Mouse (Mus musculus) kidney, postnatal 4 days (tissue): Measurements from ENCODE around the gene Ccdc83.
A peak's percentile ranks its signal among the peaks of the same experiment; 100 is the strongest.

Experiments used
- DNase-seq, 2 experiments: peaks; one replicate each; pipeline ENCODE4 v3.0.0; 2021; ENCODE audit warnings: mixed read lengths in 2 of 2

Ccdc83 gene

DNA sequence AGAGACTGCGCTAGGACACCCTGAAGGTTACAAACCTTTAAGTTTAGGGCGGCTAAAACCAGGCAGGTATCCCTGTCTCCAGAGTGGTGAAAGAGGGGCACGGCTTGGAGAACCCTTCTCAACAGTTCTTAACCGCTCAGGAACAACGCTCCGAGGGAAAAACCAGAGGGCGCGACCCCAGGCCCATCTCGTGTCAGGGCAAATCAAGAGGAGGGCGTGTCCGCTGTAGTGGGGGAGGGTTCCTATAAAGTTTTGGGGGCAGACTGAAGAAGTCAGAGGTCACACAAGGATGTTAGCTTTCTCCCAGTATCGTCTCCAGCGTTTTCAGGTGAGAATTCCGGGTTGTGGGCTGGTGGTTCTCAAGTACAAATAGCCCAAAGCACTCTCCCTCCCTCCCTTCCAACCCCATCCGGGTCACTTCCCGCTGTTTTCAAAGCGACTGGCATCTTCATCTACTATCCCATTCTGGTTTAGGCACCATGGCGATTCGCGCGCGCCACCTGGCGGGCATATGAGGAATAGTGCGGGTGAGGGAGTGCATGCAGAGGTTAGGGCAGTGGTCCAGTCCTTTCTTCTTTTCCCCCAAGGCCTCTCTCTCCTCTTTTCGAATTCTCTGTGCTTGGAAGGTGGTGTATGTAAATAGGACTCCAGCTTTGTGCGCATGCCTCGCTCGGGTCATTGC is at the start of gene Ccdc83:
Gene Ccdc83, minus strand, starts transcription at position 489 of the 682 bp plus-strand sequence.
- DNase-seq: peak; percentile 83 to 88

DNA sequence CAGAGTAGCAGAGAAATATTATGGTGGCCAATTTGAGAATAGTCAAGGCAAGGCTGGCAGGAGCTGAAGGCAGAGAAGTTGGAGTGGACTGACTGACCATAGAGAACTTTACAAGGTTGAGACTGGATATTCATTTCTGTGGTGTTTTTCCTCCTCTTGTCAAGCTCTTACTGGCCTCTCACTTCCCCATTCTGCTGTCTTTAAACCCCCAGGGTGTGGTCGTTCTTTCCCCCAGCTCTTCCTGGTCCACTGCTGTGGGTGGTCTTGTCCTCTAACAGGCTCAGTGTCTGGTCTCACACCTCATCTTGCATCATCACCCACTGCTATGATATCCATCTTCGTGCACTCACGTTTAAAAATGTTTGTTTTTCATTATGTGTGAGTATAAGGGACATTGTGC is 47.8 kb upstream of the Ccdc83 start:
- no peak for DNase-seq

DNA sequence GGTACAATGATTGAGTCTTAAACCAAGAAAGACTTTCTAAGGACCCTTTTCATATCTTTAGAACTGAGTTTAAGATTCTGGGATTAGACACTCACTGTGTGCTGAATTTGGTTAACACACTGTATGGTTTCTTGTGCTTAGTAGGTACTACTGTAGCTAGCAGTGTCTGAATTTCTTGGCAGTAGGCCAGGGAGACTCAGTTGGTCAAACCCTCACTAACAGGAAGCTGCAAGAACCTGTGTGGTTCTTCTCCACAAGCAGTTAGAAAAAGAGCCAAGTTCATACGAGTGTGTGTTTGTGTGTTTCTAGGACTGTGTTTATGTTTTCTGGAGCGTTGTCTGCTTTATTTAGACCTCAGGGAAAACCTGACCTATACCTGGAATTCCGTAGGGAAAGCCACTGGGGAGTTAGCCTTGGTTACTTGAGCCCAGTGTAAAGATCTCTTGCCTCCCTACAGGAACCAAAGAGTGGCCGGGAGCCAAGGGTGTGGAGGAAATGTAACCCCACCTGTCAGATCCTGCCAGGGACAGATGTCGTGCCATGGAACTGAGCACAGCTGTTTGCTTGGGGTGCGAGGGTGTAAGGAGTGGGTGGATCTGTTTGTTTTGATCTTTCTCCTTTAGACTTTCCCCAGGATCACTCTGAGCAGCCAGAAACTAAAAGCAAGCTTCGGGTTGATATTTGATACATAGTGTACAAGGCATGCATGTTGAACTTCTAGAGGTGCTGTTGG is 46.7 kb upstream of the Ccdc83 start:
- DNase-seq: peak in 1 of 2 experiments; percentile 20

DNA sequence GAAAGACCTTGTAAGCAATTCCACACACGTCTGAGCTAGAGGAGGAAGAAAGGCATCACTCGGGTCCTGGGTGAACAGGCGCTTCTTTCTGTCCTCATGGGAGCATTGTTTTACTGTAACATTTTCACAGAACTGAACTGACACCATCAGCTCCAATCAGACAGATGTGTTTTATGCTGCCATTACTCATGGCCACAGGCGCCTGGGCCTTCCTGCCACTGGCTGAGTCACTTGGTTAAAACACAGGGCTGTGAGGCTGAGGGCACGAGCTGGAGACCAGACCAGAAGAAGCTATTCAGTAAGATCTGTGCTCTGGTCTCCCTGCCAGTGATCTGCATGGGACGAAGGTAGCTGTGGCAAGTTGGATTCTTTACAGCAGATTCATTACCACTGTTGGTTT is 42.4 kb upstream of the Ccdc83 start:
- DNase-seq: no peak

DNA sequence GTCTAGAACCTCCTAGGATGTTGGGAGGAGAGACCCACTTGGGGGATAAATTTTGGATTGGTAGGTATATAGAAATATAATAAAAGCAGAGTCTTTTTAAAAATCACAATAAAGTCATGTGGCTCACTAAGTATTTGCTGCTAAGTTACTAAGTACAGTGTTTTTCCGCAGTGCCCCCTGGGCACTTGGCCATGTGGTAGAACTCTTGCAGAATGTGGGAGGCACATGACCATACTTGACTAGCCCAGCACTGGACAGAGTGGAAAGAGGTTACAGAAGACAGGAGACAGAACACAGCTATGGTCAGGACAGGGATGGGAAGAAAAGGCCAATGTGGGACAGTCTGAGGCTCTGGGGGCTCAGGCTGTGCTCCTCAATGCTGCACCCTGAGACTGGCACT is 41.4 kb upstream of the Ccdc83 start:
- DNase-seq: peak in 1 of 2 experiments; percentile 27

DNA sequence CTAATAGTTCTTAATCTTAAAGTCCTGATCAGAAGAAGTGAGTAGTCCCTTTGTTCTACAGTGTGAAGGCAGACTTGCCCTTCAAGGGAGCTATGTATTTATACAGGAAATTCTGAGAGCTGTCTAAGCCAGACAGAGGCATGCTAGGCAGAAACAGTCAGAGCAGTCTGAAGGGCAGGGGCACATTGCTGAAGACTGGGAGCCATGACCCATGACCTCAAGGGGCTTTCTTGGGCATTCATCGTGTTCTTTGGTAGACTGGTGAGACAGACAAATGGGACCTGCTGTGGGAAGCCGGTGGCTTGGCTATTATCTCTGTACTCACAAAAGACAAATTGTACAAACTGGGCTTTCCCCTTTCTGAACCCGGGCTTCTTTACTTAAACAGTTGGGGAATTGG is 40.5 kb upstream of the Ccdc83 start:
- no peak for DNase-seq

DNA sequence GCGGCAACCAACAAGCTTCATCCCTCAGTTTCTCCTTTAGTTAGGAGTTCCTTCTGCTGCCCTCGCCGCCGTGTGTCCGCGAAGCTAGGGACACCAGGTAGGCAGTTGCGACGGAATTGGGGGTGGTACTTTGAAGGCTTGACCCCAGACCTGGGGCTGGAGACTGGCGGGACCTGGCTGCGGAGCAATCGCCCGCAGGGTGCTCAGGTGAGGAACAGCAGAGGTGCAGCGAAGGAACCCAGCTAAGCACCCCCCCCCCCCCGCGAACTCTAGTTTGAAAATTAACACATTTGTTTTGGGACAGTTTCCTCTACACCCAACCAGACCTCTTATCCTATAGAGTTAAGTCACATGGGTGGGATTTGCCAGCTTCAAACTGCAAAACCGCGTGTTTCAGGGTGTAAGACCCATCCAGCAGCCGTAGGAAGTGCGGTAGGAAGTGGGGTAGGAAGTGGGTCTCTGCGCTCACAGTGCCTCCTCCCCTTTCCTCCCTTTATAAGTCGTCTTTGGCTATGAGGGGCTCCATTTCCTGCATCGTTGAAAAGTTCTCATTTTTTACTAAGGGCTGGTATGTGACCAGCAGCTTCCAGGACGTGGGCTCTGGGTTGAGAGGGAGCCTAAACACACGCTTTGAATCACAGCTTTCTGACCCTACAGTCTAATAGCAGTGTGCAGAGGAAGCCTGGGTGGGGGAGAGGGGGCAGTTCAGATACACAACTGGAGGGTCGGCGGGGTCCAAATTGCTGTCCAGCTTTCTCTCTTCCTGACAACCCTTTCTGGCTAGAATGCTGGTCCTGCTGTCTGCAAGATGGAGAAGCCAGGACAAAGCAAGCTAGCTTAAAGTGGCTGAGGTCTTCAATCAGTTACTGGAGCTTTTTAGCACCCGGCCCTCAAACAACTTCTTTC is 37.3 kb upstream of the Ccdc83 start:
- DNase-seq: peak; percentile 22 to 45

DNA sequence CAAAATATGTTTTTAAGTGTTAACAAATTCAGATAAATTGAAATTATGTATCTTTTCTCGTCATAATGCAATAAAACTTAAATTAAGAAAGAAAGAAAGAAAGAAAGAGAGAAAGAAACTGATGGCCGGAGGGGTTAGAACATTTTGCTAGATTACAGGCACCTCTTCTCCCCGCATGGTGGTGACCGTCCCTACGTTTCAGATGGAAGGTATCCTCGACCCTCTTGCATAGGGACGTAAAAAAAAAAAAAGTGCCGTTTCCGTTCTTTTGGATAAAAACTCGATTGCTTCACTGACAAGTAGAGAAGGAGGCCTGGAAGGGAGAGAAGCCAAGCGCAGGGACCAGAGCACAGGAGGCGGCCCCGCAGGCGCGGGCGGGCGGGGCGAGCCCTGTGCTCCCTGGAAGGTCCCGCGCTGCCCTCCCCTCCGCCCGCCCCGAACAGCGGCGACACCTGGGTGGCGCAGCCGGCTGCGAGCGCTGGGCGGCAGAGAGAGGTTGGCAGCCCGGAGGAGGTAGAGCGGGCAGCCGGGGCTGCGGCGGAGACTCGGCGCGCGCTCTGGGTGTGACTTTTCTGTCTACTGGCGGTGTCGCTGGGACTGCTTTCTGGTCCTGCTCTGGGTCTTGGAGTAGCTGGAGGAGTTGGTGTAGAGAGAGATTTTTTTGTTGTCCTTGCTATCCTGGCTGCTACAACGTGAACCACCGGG is 36.5 kb upstream of the Ccdc83 start, which contains the start of gene Sytl2:
Gene Sytl2, plus strand, starts transcription at position 311 of the 705 bp plus-strand sequence.
- peak; percentile 74 to 84 for DNase-seq

DNA sequence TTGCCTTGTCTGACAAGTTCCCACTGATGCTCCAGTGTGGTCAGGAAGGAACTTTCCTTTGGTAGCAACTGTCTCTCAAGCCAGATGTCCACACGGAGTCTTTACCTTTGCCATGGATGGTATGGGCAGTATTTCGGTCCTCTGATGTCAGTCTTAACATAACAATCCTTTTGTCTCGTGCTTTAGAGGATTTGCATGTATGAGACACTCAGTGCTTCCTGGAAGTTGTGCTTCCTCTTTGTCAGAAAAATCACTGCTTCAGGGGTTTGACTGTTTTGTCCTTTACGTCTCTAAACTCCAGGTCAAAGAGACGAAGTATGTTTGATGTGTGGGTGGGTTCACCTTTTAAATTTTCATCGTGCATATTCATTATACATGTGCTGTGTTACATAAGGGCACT is 26.3 kb upstream of the Ccdc83 start:
- no peak for DNase-seq

DNA sequence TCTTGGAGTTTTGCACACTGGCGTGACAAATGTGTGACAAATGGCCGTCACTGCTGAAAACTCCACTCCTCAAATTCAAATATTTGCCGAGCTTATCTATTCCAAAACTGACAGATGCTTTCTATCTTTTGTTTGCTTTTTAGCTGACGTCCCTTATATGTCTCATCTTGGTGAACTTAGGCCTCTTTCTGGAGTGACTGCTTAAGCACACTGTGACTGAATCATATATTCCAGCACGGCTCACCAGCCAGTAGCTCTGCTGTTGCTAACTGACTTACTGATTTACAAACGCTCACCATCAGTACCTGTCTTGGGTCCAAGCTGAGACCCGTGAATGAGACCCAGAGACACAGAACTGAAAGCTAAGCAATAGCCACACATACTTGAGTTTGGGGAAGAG is 19.2 kb upstream of the Ccdc83 start:
- DNase-seq: no peak

DNA sequence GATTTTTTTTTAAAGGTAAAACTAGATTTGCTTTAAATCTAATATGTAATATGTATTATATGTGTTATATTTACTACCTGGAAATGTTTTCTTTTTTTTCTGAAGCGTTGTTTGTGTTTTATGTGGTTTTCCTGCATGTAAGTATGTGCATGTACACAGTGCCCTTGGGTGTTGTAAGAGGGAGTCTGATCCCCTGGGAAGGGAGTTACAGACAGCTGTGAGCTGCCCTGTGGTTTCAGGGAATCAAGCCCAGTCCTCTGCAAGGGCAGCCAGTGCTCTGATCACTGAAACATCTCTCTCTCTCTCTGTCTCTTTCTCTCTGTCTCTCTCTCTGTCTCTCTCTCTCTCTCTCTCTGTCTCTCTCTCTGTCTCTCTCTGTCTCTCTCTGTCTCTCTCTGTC is 17.2 kb upstream of the Ccdc83 start:
- DNase-seq: no peak

DNA sequence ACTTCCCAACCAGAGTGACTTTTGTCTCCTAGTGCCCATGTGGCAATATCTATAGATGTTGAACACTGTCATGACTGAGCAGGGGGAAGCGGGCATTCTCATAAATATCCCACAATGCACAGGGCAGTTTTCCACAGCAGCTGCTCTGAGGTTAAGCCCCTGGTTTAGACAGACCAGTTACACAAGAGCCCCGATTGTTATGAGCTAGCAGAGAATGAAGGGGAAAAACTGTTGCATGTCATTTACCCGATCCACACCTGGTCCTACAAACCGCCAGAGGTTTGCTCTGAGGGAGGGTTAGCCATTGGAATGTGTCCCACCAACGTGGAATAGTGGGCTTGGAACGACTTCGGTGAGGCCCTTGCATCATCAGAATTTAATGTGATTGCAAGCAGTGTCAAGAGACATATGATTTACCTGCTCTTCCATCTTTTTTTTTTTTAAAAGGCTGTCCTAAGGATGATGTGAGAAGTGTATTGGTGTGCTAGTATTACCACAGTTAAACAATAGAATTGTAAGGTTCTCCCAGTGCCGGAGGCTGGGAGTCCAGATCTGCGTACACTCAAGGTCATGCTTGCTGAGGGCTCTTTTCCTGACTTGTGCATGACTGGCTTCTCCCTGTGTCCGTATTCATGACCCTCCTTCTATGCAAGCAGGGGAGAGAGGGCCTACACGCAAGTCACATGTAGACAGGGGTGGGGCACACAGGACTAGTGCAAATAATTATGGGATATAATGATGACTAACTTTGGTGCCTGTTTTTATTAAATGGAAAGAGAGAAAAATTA is 16.4 kb upstream of the Ccdc83 start:
- no peak for DNase-seq

DNA sequence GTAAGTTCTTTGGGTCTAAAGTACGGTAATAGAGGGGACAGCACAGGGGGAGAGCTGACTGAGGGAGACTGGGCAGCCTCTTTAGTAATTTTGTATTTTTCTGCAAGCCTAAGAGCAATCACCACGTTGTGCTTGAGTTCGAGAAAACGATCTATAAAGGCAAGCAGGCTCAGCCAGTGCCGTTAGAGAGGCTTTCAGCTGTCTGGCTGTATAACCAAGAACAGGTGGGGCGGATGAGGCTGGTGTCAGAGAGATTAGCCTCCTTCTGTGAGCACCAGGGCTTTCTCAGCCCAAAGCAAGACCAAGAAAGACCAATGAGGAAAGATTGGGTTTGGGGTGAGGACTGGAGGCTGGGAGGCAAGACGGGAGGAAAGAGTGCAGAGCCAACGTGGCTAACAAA is 15.3 kb upstream of the Ccdc83 start:
- no peak for DNase-seq

DNA sequence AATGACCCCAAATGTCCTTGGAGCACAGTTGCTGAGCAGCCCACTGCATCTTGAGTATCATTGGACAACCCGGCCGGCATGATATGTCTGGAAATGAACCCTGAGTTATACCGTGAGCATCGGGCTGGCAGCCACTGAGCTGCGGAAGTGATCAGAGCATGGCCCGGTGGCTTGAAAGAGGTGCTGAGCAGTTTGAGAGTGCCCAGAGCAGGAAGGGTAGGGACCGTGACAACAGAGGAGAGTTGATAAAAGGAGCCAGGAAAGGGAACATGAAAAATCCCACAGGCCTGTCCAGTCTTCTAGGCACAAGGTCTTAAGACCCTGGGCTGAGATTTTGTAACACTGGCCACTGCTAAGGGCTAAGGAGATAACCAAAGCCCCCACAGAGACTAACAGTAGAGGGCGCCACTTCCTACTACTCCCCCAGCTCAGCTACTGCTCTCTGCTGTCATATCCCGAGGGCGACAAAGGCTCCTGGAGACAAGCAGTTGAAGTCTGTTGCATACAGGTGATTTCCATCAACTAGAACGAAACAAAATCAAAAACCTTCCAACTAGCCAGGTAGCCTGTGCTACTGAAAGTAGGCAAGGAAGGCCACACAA is 14.8 kb upstream of the Ccdc83 start:
- peak; percentile 49 to 61 for DNase-seq

DNA sequence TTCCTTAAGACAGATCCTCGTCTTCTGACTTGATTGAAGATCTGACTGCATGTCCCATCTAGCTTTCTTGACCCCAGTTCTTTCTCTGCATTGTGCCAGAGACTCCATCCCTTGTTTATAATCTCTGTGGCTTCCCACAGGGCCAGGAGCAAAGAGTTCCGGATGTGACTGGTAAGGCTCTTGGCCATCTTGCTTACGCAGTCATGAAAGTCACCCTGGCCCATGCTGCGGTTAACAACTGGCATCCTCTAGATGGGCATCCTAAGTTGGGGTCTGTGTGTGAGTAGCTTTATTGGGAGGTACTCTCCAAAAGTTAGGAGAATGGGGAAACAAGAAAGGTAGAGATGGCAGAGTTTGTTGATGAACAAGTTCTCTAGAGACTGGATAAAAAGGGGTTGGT is 13.6 kb upstream of the Ccdc83 start:
- DNase-seq: no peak

DNA sequence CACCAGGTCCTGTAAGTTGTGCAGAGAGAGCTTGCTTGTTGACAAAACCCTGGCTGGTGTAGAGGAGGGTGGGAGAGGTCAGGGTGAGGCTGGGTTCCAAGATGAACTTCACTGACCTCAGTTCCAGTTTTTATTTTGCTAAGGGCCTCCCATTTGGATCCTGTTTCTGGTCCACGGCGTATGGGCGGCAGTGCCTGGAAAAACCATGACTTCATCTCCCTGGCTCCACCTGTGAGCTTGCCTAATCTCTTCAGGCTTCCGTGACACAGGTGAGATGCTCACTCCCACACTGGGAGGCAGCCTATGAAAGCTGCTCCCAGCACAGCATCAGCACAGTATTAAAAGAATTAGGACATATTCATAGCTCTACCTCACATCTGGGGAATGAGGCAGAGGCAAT is 12.2 kb upstream of the Ccdc83 start:
- DNase-seq: no peak

DNA sequence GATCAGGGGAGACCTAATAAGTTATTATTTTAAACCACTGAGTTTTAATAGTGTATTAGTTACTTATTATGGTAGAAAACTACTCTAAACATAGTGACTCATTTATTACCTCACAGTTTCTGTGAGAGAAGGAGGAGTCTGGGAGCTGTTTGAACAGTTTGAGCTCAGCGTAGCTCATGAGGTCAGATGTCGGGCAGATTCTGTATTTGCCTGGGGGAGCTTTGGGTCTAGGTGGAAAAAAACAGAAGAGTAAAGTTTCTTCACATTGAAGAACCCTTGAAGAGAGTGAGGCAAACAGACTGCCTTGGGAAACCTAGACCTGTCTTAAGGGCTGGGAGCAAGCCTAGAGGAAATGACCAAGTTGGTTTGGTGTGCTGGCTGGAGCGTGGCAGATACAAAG is 11.7 kb upstream of the Ccdc83 start:
- DNase-seq: no peak

DNA sequence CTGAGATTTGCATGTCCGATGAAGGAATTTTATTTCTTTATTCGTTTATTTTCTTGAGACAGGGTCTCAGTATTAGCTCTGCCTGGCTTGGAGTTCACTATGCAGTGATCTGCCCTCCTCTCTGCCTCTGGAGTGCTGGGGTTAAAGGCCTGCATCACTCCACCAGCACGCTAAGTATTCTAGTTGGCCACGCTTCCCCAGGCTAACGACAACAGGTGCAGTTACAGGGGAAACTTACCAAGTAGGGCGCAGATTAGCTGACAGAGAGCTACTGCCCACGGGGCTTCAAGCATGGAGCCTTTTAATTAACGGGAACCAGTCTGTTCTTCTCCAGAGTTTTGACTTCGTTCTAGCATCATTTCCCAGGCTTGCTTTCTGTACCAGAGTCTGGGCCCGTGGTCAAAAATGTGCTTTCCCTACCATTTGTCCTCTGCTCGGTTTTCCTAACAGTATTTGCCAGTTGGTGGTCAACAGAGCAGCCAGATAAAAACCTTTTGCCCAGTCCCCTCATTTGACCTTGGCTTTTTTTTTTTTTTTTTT is 9.1 kb upstream of the Ccdc83 start:
- DNase-seq: peak in 1 of 2 experiments; percentile 30

DNA sequence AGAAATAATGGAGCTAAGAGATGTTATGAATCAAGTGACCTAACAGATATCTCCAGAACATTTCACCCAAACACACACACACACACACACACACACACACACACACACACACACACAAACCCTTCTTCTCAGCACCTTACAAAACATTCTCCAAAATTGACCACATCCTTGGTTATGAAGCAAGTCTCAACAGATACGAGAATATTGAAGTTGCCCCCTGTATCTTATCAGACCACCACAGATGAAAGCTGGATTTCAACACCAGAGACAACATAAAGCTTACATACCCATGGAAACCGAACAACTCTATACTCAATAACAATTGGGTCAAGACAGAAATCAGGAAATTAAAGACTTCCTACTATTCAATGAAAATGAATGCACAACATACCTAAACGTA is 4.6 kb upstream of the Ccdc83 start:
- DNase-seq: no peak

DNA sequence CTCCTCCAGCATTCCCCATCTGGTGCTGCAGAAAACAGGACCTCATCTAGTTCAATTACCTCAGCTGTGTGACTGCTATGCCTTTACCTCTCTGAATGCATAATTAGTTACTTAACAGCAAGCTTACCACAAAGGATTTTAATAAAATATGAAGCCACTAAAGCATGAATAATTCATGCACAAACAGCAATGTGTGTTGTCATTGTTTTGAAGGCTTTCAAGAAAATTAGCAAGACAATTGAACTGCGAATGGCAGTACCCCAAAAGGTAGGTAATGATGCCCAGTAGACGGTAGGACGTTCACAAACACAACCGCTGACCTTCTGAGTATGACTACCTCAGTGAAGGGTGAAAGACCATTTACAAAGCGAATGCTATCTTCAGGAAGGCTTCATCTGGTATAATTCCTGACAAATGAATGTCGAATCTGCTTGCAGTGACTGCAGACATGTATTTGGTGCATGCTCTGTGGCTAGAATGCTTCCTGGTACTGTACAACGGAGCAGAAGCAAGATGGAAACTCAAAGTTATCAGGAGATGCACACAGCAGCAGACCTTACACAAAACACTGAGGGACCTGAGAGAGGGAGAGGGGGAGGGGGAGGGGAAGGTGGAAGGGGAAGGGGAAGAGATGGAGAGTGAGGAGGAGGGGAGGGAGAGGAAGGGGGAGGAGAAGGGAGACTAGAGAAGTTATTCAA is 3.5 kb downstream of the Ccdc83 start:
- no peak for DNase-seq

DNA sequence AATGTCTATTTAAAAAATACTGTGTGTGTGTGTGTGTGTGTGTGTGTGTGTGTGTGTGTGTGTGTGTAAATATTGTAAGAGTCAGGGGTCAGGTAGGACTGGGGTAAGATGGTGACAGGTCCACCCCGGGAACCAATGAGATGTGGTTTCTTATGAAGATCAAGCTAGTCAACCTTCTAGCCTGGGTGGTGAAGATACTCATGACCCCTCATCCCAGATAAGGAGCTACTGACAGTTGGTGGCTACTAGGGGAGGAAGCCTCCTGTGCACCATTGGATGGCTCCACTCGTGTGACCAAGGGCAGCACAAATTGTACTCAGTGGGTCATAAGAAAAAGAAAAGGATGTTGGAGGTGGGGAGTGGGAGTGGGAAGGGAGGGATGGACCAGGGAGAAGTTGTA is 5.7 kb downstream of the Ccdc83 start:
- DNase-seq: no peak
